Mouse (Mus musculus) liver, embryonic 14 days (tissue): ENCODE data around the gene Cited2. TPM values are rescaled to one million over a fixed set of nuclear protein-coding genes. Genes with fewer than 3 reads are reported as not detected.

Experiments used
- polyA plus RNA-seq: library from polyadenylated mRNA; depleted of rRNA; stranded (reverse); fragments of >200 nt; gene quantifications from 2 replicates; pipeline ENCODE4 v1.2.3, GENCODE M21; 2012; rRNA removed

Gene Cited2
- polyA plus RNA-seq: 15.6 and 18.8 TPM in 2 replicates

DNA sequence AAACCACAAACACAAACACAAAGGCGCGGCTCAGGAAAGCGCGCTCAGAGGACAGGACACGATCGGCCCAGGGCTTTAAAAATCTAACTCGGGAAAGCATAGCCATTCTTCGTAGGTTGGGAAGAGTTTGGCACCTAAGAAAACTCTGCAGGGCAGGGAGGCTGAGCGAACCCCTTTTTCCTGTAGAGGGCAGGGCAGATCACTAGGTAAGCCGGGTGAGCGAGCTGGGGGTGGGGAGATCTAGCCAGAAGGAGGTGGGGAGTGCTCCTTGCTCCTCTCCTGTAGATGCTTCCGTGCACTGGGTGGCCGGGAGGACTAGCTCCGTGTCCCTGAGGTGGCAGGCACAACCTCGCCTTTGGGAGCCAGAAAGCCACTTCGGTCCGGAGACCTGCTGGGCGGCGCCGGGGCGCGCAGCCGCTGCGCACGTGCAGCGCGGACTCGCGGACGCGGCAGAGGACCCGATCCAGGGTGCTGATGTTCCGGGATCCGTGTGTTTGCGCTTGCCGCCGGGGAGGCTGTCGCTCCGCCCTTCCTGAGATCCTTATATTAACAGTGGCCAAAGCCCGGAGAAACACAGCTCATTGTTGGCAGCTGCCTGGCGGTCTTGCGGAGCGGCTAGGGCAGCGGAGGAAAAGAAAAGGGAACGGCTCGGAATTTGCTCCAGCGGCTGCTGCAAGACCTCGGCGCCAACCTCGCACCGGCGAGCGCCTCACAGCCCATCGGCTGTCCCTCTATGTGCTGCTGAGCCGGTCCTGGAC, at the start of gene Cited2:
Gene Cited2 (plus strand): TSS at position 566 of the 758 bp plus-strand sequence.

Other genes starting within 250 kb of the Cited2 start
- gene Txlnb, start 73.0 kb downstream of the Cited2 start, polyA plus RNA-seq: 0.02 and 0.12 TPM in 2 replicates
- gene Heca, start 224.8 kb downstream of the Cited2 start, polyA plus RNA-seq: 7.1 and 7.7 TPM in 2 replicates